Mouse (Mus musculus): ENCODE data around the gene Gm11938. TPM values are rescaled to one million over a fixed set of nuclear protein-coding genes. Genes with fewer than 3 reads are reported as not detected.
"Not testable (repeated sequence)": the region's sequence is repeated elsewhere in the genome, so short reads cannot be mapped to it uniquely, and the experiment has no call there.

Gene Gm11938
- polyA plus RNA-seq, 1 experiment from 2014 or later = not detected

- not testable (repeated sequence) for H3K27ac ChIP-seq; H3K4me3 ChIP-seq; H3K4me1 ChIP-seq; H3K27me3 ChIP-seq (ENCODE audit: low read depth, poor library complexity, severe bottlenecking); H3K36me3 ChIP-seq; DNase-seq (ENCODE audit: low spot score); H3K9me3 ChIP-seq (replicated peaks)
- WGBS = 72% methylated on average over 1 of the region's 2 CpGs
Observed at GRCm38 (mm10) chr11:99610089-99610488, 7.0 kb upstream of the Gm11938 start, which contains the start of gene Gm11937. Gene Gm11937, minus strand, starts transcription at chr11:99610189.

DNA sequence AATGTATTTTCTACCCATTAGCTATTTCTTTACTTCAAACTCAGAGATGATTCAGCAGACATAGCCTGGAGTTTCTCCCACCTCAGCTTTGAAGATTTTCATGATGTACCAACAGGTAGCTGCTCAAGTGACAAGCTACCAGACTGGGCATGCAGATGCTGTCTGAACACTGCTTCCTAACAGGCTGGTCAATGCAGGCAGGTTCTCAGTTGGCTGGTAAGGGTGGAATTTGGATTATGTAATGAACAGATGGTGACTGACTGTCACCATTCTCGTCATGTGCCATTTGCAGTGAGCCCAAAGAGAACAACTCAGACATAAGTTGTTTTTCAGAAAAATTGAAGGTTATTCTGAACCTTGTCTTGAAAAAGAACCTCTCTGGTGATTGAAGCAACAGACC lies 6.0 kb upstream of the Gm11938 start:
- Histone ChIP-seq H3K27ac (no peak overlapping the region), H3K4me1 (no peaks in the 10 kb centered on the region), H3K36me3 (no peaks in the 10 kb centered on the region), H3K9me3 (replicated peaks) (no peaks in the 10 kb centered on the region), H3K4me3 (no peak overlapping the region), H3K27me3 (ENCODE audit: low read depth, poor library complexity, severe bottlenecking) (no peaks in the 10 kb centered on the region)
- DNase-seq (ENCODE audit: low spot score) = no peak
- 73% methylated on average over 1 of the region's 1 CpGs for WGBS

DNA sequence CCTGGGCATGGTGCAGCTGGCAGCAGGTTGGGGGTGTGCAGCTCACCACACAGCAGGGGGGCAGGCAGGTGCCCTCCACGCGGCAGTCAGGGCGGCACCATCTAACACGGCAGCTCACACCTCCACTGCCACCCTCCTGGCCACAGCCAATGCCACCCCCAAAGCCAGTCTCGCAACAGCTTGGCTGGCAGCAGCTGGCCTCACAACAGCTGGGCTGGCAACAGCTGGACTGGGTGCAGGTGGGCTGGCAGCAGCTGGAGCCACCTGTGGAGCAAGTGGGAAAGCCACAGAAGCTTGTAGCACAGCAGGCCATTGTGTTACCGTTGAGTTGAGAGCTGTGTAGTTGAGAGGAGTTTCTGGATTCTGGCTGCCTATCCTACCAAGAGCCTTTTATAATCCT lies 5.4 kb downstream of the Gm11938 start, which contains the start of gene Krtap9-3:
Gene Krtap9-3, minus strand, starts transcription at position 364 of the 400 bp plus-strand sequence.
- WGBS = 80% methylated on average over 6 of the region's 6 CpGs
- not testable (repeated sequence) for H3K27ac ChIP-seq; H3K4me1 ChIP-seq; H3K36me3 ChIP-seq; H3K27me3 ChIP-seq (ENCODE audit: low read depth, poor library complexity, severe bottlenecking); H3K9me3 ChIP-seq (replicated peaks); H3K4me3 ChIP-seq; DNase-seq (ENCODE audit: low spot score)

GRCm38 (mm10) chr11:99590981-99591380 lies 12.1 kb downstream of the Gm11938 start, which contains the start of gene Krtap1-3:
Gene Krtap1-3, minus strand, starts transcription at chr11:99591339.
- Histone ChIP-seq H3K4me3 (no peak within 1 kb of the TSS), H3K9me3 (replicated peaks) (no peaks in the 10 kb centered on the region), H3K36me3 (no peaks in the 10 kb centered on the region), H3K27ac (no peak within 1 kb of the TSS), H3K4me1 (no peaks in the 10 kb centered on the region), H3K27me3 (ENCODE audit: low read depth, poor library complexity, severe bottlenecking) (no peaks in the 10 kb centered on the region)
- DNase-seq (ENCODE audit: low spot score) = no peak
- WGBS = 87% methylated on average over 6 of the region's 6 CpGs

GRCm38 (mm10) chr11:99585096-99585495 lies 18.0 kb downstream of the Gm11938 start:
- H3K27ac ChIP-seq = no peak overlapping the region
- 95% methylated on average over 7 of the region's 7 CpGs for WGBS
- no peaks in the 10 kb centered on the region for H3K27me3 ChIP-seq (ENCODE audit: low read depth, poor library complexity, severe bottlenecking)

DNA sequence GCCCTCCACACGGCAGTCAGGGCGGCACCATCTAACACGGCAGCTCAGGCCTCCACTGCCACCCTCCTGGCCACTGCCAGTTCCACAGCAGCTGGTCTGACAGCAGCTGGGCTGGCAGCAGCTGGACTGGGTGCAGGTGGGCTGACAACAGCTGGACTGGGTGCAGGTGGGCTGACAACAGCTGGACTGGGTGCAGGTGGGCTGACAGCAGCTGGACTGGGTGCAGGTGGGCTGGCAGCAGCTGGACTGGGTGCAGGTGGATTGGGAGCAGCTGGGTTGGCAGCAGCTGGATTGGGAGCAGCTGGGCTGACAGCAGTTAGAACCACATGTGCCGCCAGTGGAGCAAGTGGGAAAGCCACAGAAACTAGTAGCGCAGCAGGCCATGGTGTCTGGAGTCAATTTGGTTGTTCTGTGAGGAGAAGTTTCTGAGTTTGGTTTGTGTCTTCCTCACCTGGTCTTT lies 19.8 kb downstream of the Gm11938 start, which contains the start of gene Krtap1-4:
Gene Krtap1-4, minus strand, starts transcription at position 410 of the 460 bp plus-strand sequence.
- no peaks in the 10 kb centered on the region for H3K36me3 ChIP-seq
- no peak within 1 kb of the TSS for H3K4me3 ChIP-seq
- no peak for DNase-seq (ENCODE audit: low spot score)
- no peaks in the 10 kb centered on the region for H3K9me3 ChIP-seq (replicated peaks)
- no peaks in the 10 kb centered on the region for H3K4me1 ChIP-seq
- WGBS = 75% methylated on average over 5 of the region's 5 CpGs
- H3K27ac ChIP-seq = no peak within 1 kb of the TSS
- no peaks in the 10 kb centered on the region for H3K27me3 ChIP-seq (ENCODE audit: low read depth, poor library complexity, severe bottlenecking)

More at GRCm38 (mm10) chr11:99585096-99585495, 18.0 kb downstream of the Gm11938 start:
- DNase-seq (ENCODE audit: low spot score) = no peak
- Histone ChIP-seq H3K4me3 (no peak overlapping the region), H3K4me1 (no peaks in the 10 kb centered on the region), H3K9me3 (replicated peaks) (no peaks in the 10 kb centered on the region), H3K36me3 (no peaks in the 10 kb centered on the region)

DNA sequence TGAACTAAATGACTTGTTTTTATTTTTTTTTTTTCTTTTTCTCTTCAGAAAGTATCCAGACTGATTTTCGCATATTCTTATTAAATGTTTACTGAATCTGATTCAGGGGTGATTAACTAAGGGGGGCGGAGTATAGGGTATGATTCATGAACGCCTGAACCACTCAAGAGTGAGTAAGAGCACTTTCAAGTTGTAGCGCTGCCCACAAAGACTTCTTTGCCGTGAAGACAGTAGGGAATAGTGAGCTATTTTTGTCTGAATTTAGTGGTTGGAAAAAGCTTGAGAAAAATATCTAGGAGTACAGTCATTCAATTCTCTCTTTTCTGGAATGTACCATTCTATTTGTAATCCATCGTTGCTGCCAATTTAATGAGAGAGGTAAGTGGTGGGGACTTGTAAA lies 21.5 kb downstream of the Gm11938 start:
- no peaks in the 10 kb centered on the region for H3K9me3 ChIP-seq (replicated peaks)
- 88% methylated on average over 6 of the region's 6 CpGs for WGBS
- H3K4me3 ChIP-seq = no peak overlapping the region
- no peaks in the 10 kb centered on the region for H3K36me3 ChIP-seq
- no peaks in the 10 kb centered on the region for H3K4me1 ChIP-seq
- no peak for DNase-seq (ENCODE audit: low spot score)
- no peaks in the 10 kb centered on the region for H3K27me3 ChIP-seq (ENCODE audit: low read depth, poor library complexity, severe bottlenecking)
- no peak overlapping the region for H3K27ac ChIP-seq

DNA sequence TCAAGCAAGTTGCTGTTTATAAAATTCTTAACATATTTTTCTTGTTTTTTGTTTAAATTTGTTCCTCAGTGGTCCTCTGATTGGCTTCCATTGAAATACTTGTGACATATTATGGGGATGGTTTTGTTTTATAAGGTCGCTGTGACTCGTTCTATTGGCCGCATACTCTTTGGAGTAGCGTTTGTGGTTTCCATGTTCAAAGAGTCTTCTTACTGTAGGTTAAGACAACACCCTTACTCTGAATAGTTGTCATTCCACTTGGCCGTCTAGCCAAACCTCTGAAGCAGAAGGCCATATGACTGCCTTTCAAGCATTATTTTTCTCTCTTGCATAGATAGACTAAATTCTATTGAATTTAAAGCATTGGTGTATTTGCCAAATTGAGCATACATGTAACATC lies 22.1 kb downstream of the Gm11938 start:
- Histone ChIP-seq H3K27ac (no peak overlapping the region), H3K4me1 (no peaks in the 10 kb centered on the region), H3K4me3 (no peak overlapping the region), H3K9me3 (replicated peaks) (no peaks in the 10 kb centered on the region), H3K36me3 (no peaks in the 10 kb centered on the region), H3K27me3 (ENCODE audit: low read depth, poor library complexity, severe bottlenecking) (no peaks in the 10 kb centered on the region)
- 95% methylated on average over 5 of the region's 5 CpGs for WGBS
- no peak for DNase-seq (ENCODE audit: low spot score)

- WGBS = 89% methylated on average over 6 of the region's 6 CpGs
- Histone ChIP-seq H3K4me3 (no peak within 1 kb of the TSS), H3K4me1 (no peaks in the 10 kb centered on the region), H3K9me3 (replicated peaks) (no peaks in the 10 kb centered on the region), H3K36me3 (no peaks in the 10 kb centered on the region), H3K27me3 (ENCODE audit: low read depth, poor library complexity, severe bottlenecking) (no peaks in the 10 kb centered on the region), H3K27ac (no peak within 1 kb of the TSS)
- no peak for DNase-seq (ENCODE audit: low spot score)
Observed at GRCm38 (mm10) chr11:99580636-99581035, 22.5 kb downstream of the Gm11938 start, which contains the start of gene Krtap1-5. Gene Krtap1-5, minus strand, starts transcription at chr11:99581016.

- Histone ChIP-seq H3K27ac (no peak overlapping the region; the same call in 1 of the 2 replicates), H3K9me3 (replicated peaks) (no peaks in the 10 kb centered on the region), H3K4me1 (no peaks in the 10 kb centered on the region), H3K4me3 (no peak overlapping the region), H3K27me3 (ENCODE audit: low read depth, poor library complexity, severe bottlenecking) (no peaks in the 10 kb centered on the region), H3K36me3 (no peaks in the 10 kb centered on the region)
- 7% methylated on average over 7 of the region's 7 CpGs for WGBS
- peak; percentile 81 for DNase-seq (ENCODE audit: low spot score)
Observed at GRCm38 (mm10) chr11:99574106-99574505, 29.0 kb downstream of the Gm11938 start.

GRCm38 (mm10) chr11:99573164-99573563 lies 29.9 kb downstream of the Gm11938 start:
- no peaks in the 10 kb centered on the region for H3K9me3 ChIP-seq (replicated peaks)
- H3K36me3 ChIP-seq = no peaks in the 10 kb centered on the region
- no peak for DNase-seq (ENCODE audit: low spot score)
- no peaks in the 10 kb centered on the region for H3K27me3 ChIP-seq (ENCODE audit: low read depth, poor library complexity, severe bottlenecking)
- H3K4me3 ChIP-seq = no peak overlapping the region
- 77% methylated on average over 4 of the region's 4 CpGs for WGBS
- H3K27ac ChIP-seq = no peak overlapping the region
- H3K4me1 ChIP-seq = no peaks in the 10 kb centered on the region

DNA sequence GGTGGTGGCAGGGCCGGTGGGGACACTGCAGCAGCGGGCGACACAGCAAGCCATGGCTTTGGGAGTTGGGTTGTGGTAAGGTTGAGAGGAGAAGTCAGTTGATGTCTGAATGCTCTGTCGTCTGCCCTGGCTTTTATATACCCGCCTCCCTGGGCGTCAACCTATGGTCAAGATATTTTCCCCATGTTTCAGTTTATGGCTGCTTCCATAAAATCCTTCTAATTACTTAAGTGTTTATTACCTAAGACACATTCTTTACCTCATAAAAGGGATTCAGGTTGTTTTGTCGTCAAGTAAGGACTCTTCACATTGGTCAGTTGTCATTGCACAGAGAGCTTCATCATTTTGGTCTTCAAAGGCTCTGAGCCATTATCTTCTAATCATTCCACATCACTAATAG lies 36.6 kb downstream of the Gm11938 start, which contains the start of gene Krtap3-1:
Gene Krtap3-1, minus strand, starts transcription at position 101 of the 400 bp plus-strand sequence.
- Histone ChIP-seq H3K36me3 (no peaks in the 10 kb centered on the region), H3K27ac (no peak within 1 kb of the TSS), H3K27me3 (ENCODE audit: low read depth, poor library complexity, severe bottlenecking) (no peaks in the 10 kb centered on the region), H3K4me3 (no peak within 1 kb of the TSS), H3K4me1 (no peaks in the 10 kb centered on the region), H3K9me3 (replicated peaks) (no peaks in the 10 kb centered on the region)
- 85% methylated on average over 7 of the region's 7 CpGs for WGBS
- no peak for DNase-seq (ENCODE audit: low spot score)

DNA sequence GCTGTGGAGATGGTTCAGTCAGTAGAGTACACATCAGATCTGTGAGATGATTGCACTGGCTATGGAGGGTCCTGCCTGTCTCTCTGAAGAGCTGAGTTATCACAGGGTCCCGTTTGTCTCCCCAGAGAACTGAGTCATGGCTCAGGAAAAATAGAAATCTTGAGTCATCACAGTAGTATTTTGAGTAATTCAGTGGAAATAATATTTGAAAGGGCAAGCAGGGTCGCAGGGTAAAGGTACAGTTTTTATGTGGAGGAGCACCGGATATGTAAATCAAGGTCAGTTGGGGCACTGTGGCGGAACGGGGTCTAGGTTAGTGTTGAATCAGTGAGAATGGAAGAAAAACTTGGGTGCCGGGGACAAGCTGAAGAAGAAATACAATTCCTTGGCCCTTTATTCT lies 40.5 kb downstream of the Gm11938 start:
- Histone ChIP-seq H3K4me3 (no peak overlapping the region), H3K4me1 (no peaks in the 10 kb centered on the region), H3K36me3 (no peaks in the 10 kb centered on the region), H3K9me3 (replicated peaks) (no peaks in the 10 kb centered on the region), H3K27me3 (ENCODE audit: low read depth, poor library complexity, severe bottlenecking) (no peaks in the 10 kb centered on the region), H3K27ac (no peak overlapping the region)
- 85% methylated on average over 6 of the region's 6 CpGs for WGBS
- DNase-seq (ENCODE audit: low spot score) = no peak

- Histone ChIP-seq H3K27ac (no peak within 1 kb of the TSS), H3K9me3 (replicated peaks) (no peaks in the 10 kb centered on the region), H3K4me1 (no peaks in the 10 kb centered on the region), H3K27me3 (ENCODE audit: low read depth, poor library complexity, severe bottlenecking) (no peaks in the 10 kb centered on the region), H3K4me3 (no peak within 1 kb of the TSS), H3K36me3 (no peaks in the 10 kb centered on the region)
- no peak for DNase-seq (ENCODE audit: low spot score)
- 93% methylated on average over 9 of the region's 9 CpGs for WGBS
Observed at GRCm38 (mm10) chr11:99559366-99559765, 43.7 kb downstream of the Gm11938 start, which contains the start of gene Gm11939. Gene Gm11939, minus strand, starts transcription at chr11:99559466.
